Mouse (Mus musculus): ENCODE measurements at regions not wholly inside any gene's neighbourhood (a gene's known extent, or its start where the extent isn't known, plus 50 kb on each side); places are given as distances from the start of the nearest gene placed in this dataset.
A peak's percentile ranks its signal among the peaks of the same experiment; 100 is the strongest.

DNA sequence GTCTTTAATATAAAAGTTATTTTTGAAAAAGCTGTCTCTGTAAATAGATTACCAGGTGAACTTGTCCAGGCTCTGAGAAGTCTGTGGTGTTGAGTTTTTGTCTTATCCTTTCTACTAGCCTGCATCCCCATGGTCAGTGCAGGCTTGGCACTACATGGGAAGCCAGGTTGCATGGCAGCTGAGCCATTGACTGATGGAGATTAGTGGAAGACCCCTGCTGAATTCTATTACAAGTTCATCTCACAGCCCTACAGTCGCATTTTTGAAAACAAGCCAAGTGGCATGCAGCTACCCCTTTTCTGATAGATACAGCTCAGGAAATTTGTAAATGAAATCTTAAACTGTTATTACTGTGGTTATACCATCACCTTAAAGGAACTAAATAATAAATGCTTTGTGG is 101.2 kb upstream of the Fam184a start:
- DNase-seq = no peak

DNA sequence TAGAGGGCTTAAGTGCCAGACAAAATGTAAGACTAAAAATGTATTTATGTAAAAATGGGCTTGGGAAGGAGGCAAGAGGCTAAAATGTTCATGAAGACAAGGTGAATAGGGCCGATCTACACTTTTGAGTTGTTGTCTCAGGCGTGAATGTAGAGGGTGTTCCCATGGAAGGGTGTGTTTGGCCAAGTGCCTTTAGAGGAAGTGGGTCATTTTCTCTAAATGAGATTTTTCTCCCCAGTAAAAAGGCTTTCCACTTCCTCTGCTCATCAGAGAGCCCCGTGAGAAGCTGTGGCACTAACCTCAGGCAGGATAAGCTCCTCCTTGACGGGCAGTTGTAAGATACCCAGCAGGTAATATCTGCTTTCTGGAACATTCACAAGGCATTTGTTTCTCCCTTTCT is 99.6 kb upstream of the Fam184a start:
- DNase-seq = no peak

DNA sequence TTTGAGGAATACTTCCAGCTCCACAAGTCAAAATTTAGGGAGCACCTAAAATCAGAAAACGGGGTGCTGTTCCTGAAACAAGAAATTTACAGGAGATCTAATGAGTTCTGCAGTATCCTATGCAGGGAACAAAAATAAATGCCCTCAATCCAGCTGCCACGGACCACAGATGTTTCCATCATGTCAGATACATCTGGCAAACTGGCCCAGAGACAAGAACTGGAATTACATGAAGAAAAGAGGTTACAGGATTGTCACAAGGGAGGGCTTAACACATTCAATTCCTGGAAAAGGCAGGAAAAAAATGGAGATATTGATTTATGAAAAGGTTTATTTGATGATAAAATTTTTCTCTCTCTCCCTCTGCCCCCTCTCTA is 62.3 kb upstream of the Fam184a start:
- DNase-seq = no peak

DNA sequence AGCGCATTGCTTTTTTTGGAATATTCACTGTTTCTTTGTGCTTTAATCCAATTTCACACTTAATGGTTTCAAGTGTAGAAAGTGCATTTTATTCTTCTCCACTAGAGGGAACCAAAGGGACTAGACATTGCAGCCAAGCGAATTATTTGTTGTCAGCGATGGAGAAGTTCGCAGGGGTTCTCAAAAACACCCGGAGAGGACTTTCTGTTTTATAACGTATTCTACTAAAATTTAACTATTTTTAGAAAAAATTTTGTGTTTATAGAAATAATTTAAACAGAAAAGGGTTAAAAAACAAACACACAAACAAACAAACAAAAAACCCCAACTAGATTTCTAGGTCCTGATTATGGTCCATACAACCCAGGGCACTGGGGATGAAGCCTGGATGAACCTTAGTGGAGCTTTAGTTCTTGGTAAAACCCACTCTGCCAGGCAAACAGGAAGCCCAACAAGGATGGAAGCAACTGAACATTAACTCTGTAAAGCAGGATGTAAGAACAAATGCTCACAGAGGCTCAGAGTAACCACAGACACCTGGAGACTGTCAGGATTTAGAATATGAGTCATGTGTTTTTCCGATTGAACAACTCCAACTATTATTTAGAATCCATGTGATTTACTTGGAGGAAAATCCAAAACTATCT is 61.8 kb upstream of the Fam184a start:
- DNase-seq = peak; percentile 75

DNA sequence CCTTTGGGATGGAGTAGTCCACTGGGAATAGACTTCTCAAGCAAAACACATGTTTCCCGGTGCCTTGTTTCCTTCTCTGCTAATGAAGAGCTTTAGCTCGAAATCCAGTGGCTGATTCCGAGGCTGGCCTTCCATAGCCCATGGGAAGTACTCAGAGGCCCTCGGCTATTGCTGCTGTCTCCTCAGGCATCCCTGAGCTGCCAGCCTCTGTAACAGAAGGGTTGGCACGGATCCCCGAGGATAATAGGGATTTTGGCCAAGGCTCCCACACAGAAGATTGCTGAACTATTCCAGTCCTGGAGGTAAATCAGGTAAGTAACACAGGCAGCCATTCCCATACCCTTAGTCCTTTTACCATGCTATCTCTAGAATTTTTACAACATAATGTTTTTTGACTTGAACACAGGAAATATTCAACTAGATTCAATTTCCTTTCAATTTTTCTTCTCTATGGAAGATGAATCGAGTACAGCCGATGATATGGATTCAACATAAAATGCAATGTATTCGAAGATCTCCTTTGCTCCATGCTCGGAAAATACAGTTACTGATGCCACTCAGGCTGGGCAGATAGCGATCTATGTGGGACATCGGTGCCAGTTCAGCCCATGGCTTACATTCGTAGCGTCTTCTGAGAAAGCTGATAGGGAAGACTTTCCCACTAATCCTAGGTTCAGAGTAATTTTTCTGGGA is 61.1 kb upstream of the Fam184a start:
- DNase-seq = no peak

DNA sequence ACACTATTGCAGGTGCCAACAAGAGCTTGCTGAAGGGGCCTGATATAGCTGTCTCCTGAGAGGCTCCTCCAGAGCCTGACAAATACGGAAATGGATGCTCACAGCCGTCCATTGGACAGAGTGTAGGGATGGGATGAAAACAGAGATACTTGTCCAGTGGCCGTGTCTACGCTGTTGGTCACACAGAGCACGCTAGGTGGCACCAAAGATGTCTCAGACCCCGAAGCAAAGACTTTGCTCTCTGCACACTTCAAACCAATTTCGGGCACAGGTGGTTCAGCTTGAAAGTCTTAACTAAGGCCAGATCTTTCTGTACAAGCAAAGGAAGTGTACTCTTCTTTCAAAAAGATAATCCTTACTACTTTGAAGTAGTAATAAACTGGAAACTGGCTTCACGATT is 55.8 kb upstream of the Fam184a start:
- no peak for DNase-seq

- DNase-seq = peak; percentile 7
These were observed 50.2 kb upstream of the Fam184a start for GRCm38 (mm10) chr10:53801048-53801641.
